Mouse (Mus musculus) myocyte (in vitro differentiated cells): ENCODE measurements around the gene Camk2n1. TPM values are rescaled to one million over a fixed set of nuclear protein-coding genes. Genes with fewer than 3 reads are reported as not detected.

Experiments
- H3K27me3 ChIP-seq: one replicate; pipeline ENCODE4 v1.6.1; 2011; ENCODE audit not compliant: control insufficient read depth, insufficient read depth, insufficient read length
- H3K36me3 ChIP-seq: one replicate; pipeline ENCODE4 v1.6.1; 2011; ENCODE audit not compliant: control insufficient read depth, insufficient read depth
- H3K4me2 ChIP-seq: one replicate; pipeline ENCODE4 v1.6.1; 2011; ENCODE audit warnings: low read depth, control low read depth
- H3K4me3 ChIP-seq: one replicate; pipeline ENCODE4 v1.5.1; 2011; ENCODE audit warnings: mild to moderate bottlenecking, control low read depth, moderate library complexity
- H3K79me2 ChIP-seq: one replicate; pipeline ENCODE4 v1.6.1; 2011; ENCODE audit not compliant: control insufficient read depth, insufficient read depth
- H3ac ChIP-seq: one replicate; pipeline ENCODE4 v1.6.1; 2011; ENCODE audit not compliant: control insufficient read depth, insufficient read length
- CEBPB ChIP-seq: IDR thresholded peaks from 2 replicates; pipeline ENCODE4 v1.6.1; 2011; ENCODE audit warnings: mild to moderate bottlenecking, moderate library complexity; ENCODE audit not compliant: poor library complexity, insufficient read depth, severe bottlenecking
- E2F4 ChIP-seq: IDR thresholded peaks from one replicate; pipeline ENCODE4 v1.6.1; 2011; ENCODE audit warnings: mild to moderate bottlenecking, control low read depth, moderate library complexity; ENCODE audit not compliant: insufficient read depth
- MAX ChIP-seq: IDR thresholded peaks from one replicate; pipeline ENCODE4 v1.6.1; 2011; ENCODE audit warnings: low read depth, mild to moderate bottlenecking, control low read depth
- MYOD1 ChIP-seq, 3 experiments: IDR thresholded peaks; one replicate each; pipeline ENCODE4 v1.6.1; 2011; ENCODE audit warnings: control low read depth in 2 of 3, low read depth in 2 of 3, mild to moderate bottlenecking in 2 of 3, moderate library complexity in 1 of 3; ENCODE audit not compliant: insufficient read length in 2 of 3, control insufficient read depth in 1 of 3
- MYOG ChIP-seq, 3 experiments: IDR thresholded peaks; one replicate each; pipeline ENCODE4 v1.6.1; 2011; ENCODE audit warnings: control low read depth in 2 of 3, low read depth in 2 of 3, mild to moderate bottlenecking in 2 of 3; ENCODE audit not compliant: insufficient read length in 2 of 3, control insufficient read depth in 1 of 3, insufficient read depth in 1 of 3
- POLR2A ChIP-seq: IDR thresholded peaks from one replicate; pipeline ENCODE4 v1.6.1; 2011; ENCODE audit warnings: low read depth, mild to moderate bottlenecking, control low read depth, moderate library complexity; ENCODE audit not compliant: insufficient read length
- POLR2AphosphoS2 ChIP-seq: IDR thresholded peaks from one replicate; pipeline ENCODE4 v1.6.1; 2011; ENCODE audit warnings: low read depth, control low read depth; ENCODE audit not compliant: insufficient read length
- REST ChIP-seq: IDR thresholded peaks from one replicate; pipeline ENCODE4 v1.6.1; 2011; ENCODE audit warnings: mild to moderate bottlenecking, control low read depth, moderate library complexity; ENCODE audit not compliant: insufficient read depth, insufficient read length
- SRF ChIP-seq: IDR thresholded peaks from one replicate; pipeline ENCODE4 v1.6.1; 2011; ENCODE audit warnings: low read depth; ENCODE audit not compliant: control insufficient read depth, insufficient read length
- TCF12 ChIP-seq: IDR thresholded peaks from one replicate; pipeline ENCODE4 v1.6.1; 2011; ENCODE audit warnings: mild to moderate bottlenecking, control low read depth; ENCODE audit not compliant: poor library complexity, insufficient read depth, severe bottlenecking
- TCF3 ChIP-seq: IDR thresholded peaks from one replicate; pipeline ENCODE4 v1.6.1; 2011; ENCODE audit warnings: low read depth, control low read depth; ENCODE audit not compliant: insufficient read length
- USF1 ChIP-seq: IDR thresholded peaks from one replicate; pipeline ENCODE4 v1.6.1; 2011; ENCODE audit warnings: low read depth, mild to moderate bottlenecking, control low read depth, moderate library complexity
- polyA plus RNA-seq: library from polyadenylated mRNA; unstranded; fragments of >200 nt; fragmentation: generic; extraction: Trizol; gene quantifications from one replicate; pipeline ENCODE4 v1.2.1, GENCODE M21; 2012; ENCODE audit warnings: missing spikeins

Gene Camk2n1
- polyA plus RNA-seq, 1 experiment, result 0.48 TPM

GRCm38 (mm10) chr4:138491088-138491487 is 37.0 kb downstream of the Camk2n1 start:
- Histone ChIP-seq H3K27me3 (peaks cover 19% of the 10 kb centered on the region), H3ac (no peak overlapping the region), H3K4me3 (no peak overlapping the region), H3K79me2 (no peaks in the 10 kb centered on the region), H3K36me3 (no peaks in the 10 kb centered on the region), H3K4me2 (no peak overlapping the region)
- TF ChIP-seq MYOD1 (IDR thresholded peaks at IDR 0.05; ENCODE audit: control insufficient read depth in 1 of 3, insufficient read length in 2 of 3, low read depth in 2 of 3) (no peak), POLR2A (no peak), TCF12 (no peak), MAX (no peak), TCF3 (no peak), USF1 (no peak), SRF (no peak), E2F4 (no peak), POLR2AphosphoS2 (no peak), CEBPB (no peak), MYOG (IDR thresholded peaks at IDR 0.05; ENCODE audit: control insufficient read depth in 1 of 3, insufficient read depth in 1 of 3, insufficient read length in 2 of 3, low read depth in 2 of 3) (no peak), REST (no peak)

- Histone ChIP-seq H3K4me2 (no peak overlapping the region), H3ac (no peak overlapping the region), H3K79me2 (no peaks in the 10 kb centered on the region), H3K36me3 (no peaks in the 10 kb centered on the region), H3K4me3 (no peak overlapping the region), H3K27me3 (peaks cover 7% of the 10 kb centered on the region)
- TF ChIP-seq CEBPB, result no peak
- TF ChIP-seq MYOD1 (IDR thresholded peaks at IDR 0.05; ENCODE audit: control insufficient read depth in 1 of 3, insufficient read length in 2 of 3, low read depth in 2 of 3), result no peak
- no peak for TF ChIP-seq POLR2A
- no peak for TF ChIP-seq SRF
- TF ChIP-seq E2F4, result no peak
- no peak for TF ChIP-seq MYOG (IDR thresholded peaks at IDR 0.05; ENCODE audit: control insufficient read depth in 1 of 3, insufficient read depth in 1 of 3, insufficient read length in 2 of 3, low read depth in 2 of 3)
- no peak for TF ChIP-seq TCF3
- TF ChIP-seq REST, result no peak
- no peak for TF ChIP-seq USF1
- no peak for TF ChIP-seq MAX
- TF ChIP-seq TCF12, result no peak
- TF ChIP-seq POLR2AphosphoS2, result no peak
Measured at GRCm38 (mm10) chr4:138493161-138494001, 39.3 kb downstream of the Camk2n1 start.

- no peaks in the 10 kb centered on the region for H3K79me2 ChIP-seq
- no peaks in the 10 kb centered on the region for H3K27me3 ChIP-seq
- TF ChIP-seq MYOD1 (IDR thresholded peaks at IDR 0.05; ENCODE audit: control insufficient read depth in 1 of 3, insufficient read length in 2 of 3, low read depth in 2 of 3), result peak in 2 of 3 experiments; percentile 13 to 54
- no peak for TF ChIP-seq CEBPB
- H3K4me3 ChIP-seq, result no peak overlapping the region
- no peak overlapping the region for H3K4me2 ChIP-seq
- no peaks in the 10 kb centered on the region for H3K36me3 ChIP-seq
- no peak overlapping the region for H3ac ChIP-seq
Measured at GRCm38 (mm10) chr4:138494905-138495304, 40.8 kb downstream of the Camk2n1 start.

GRCm38 (mm10) chr4:138495775-138496174 is 41.7 kb downstream of the Camk2n1 start:
- Histone ChIP-seq H3K4me3 (no peak overlapping the region), H3K79me2 (no peaks in the 10 kb centered on the region), H3K4me2 (no peak overlapping the region)

More at GRCm38 (mm10) chr4:138495775-138496174, 41.7 kb downstream of the Camk2n1 start:
- TF ChIP-seq USF1 (no peak), POLR2AphosphoS2 (no peak), MYOG (IDR thresholded peaks at IDR 0.05; ENCODE audit: control insufficient read depth in 1 of 3, insufficient read depth in 1 of 3, insufficient read length in 2 of 3, low read depth in 2 of 3) (no peak), MAX (no peak), TCF3 (no peak), MYOD1 (IDR thresholded peaks at IDR 0.05; ENCODE audit: control insufficient read depth in 1 of 3, insufficient read length in 2 of 3, low read depth in 2 of 3) (no peak), E2F4 (no peak), TCF12 (no peak), CEBPB (no peak), POLR2A (no peak), SRF (no peak), REST (no peak)
- H3K27me3 ChIP-seq, result no peaks in the 10 kb centered on the region
- H3K36me3 ChIP-seq, result no peaks in the 10 kb centered on the region
- no peak overlapping the region for H3ac ChIP-seq
